Mouse (Mus musculus): ENCODE results near the gene Gdpd5. TPM values are rescaled to one million over a fixed set of nuclear protein-coding genes. Genes with fewer than 3 reads are reported as not detected.

Gdpd5 gene
- polyA plus RNA-seq, 1 experiment from 2014 or later, result 24.9 TPM

DNA sequence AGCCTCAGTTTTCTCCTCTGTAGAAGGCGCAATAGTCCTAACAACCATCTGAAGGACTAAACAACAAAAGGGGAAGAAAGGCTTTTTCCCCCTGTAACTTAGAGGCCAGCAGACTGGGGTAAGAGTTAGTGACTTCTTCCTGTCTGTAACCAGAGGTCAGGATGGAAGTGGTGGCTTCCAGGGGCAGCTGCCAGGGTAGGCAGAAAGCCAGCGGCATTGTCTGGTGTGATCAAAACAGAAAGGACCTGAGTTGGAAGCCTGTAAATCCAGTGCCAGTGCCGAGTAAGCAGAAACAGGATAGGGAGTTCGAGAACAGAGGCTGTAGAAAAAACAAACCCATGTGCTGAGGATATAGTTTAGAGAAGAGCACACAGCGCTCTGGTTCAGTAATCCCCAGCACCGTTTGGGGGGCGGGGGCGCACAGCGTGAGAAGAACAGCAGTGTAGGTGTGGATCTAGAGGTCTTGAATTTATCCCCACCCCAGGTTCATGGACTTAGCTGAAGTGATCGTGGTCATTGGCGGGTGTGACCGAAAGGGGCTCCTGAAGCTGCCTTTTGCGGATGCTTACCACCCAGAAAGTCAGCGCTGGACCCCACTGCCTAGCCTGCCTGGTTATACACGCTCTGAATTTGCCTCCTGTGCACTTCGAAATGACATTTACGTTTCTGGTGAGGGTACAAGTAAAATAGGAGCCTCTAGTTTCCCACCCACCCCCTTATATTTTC lies 88.6 kb downstream of the Gdpd5 start:
- WGBS, result 80% methylated on average over 17 of the region's 17 CpGs
- peak overlapping the region in 1 of 2 experiments; percentile 94; a peak in 2 of 4 replicates for H3K27ac ChIP-seq (replicated peaks in 1 of 2; ENCODE audit: control insufficient read depth in 1 of 2, insufficient read depth in 1 of 2, low read depth in 2 of 2, low read length in 2 of 2)
- no peak overlapping the region; the same call in 1 of the 2 replicates for H3K9ac ChIP-seq (ENCODE audit: low read length)
- peaks cover 25% of the 10 kb centered on the region for H3K36me3 ChIP-seq (ENCODE audit: control insufficient read depth, insufficient read depth, low read length)
- H3K27me3 ChIP-seq (ENCODE audit: control insufficient read depth, insufficient read depth, low read length), result no peaks in the 10 kb centered on the region
- H3K4me2 ChIP-seq (ENCODE audit: low read length), result no peak overlapping the region
- no peaks in the 10 kb centered on the region for H3K9me3 ChIP-seq (ENCODE audit: control insufficient read depth, low read length)
- no peak overlapping the region for H3K4me3 ChIP-seq (ENCODE audit: control insufficient read depth in 1 of 2, insufficient read depth in 1 of 2, low read depth in 1 of 2, low read length in 2 of 2)
- H3K4me1 ChIP-seq (ENCODE audit: control insufficient read depth in 2 of 2, insufficient read depth in 2 of 2, low read length in 2 of 2), result peaks cover 24 to 38% of the 10 kb centered on the region in 2 experiments
- ATAC-seq (ENCODE audit: insufficient number of reproducible peaks, insufficient read depth, low FRiP score, low read depth), result no peak

- H3K4me3 ChIP-seq (ENCODE audit: control insufficient read depth in 1 of 2, insufficient read depth in 1 of 2, low read depth in 1 of 2, low read length in 2 of 2), result no peak overlapping the region
- no peaks in the 10 kb centered on the region for H3K27me3 ChIP-seq (ENCODE audit: control insufficient read depth, insufficient read depth, low read length)
- no peak for ATAC-seq (ENCODE audit: insufficient number of reproducible peaks, insufficient read depth, low FRiP score, low read depth)
- peaks cover 35% of the 10 kb centered on the region for H3K36me3 ChIP-seq (ENCODE audit: control insufficient read depth, insufficient read depth, low read length)
- no peak overlapping the region for H3K4me2 ChIP-seq (ENCODE audit: low read length)
- H3K9ac ChIP-seq (ENCODE audit: low read length), result no peak overlapping the region
- WGBS, result 59% methylated on average over 18 of the region's 18 CpGs
- peaks cover 14 to 32% of the 10 kb centered on the region in 2 experiments for H3K4me1 ChIP-seq (ENCODE audit: control insufficient read depth in 2 of 2, insufficient read depth in 2 of 2, low read length in 2 of 2)
- H3K9me3 ChIP-seq (ENCODE audit: control insufficient read depth, low read length), result no peaks in the 10 kb centered on the region
- no peak overlapping the region for H3K27ac ChIP-seq (replicated peaks in 1 of 2; ENCODE audit: control insufficient read depth in 1 of 2, insufficient read depth in 1 of 2, low read depth in 2 of 2, low read length in 2 of 2)
These were observed 90.4 kb downstream of the Gdpd5 start for GRCm38 (mm10) chr7:99471578-99471977.

- ATAC-seq (ENCODE audit: insufficient number of reproducible peaks, insufficient read depth, low FRiP score, low read depth), result 0 out of 2 replicates have a peak, but pooled peaks have one; percentile 6
- WGBS, result 75% methylated on average over 14 of the region's 14 CpGs
These were observed 92.6 kb downstream of the Gdpd5 start for GRCm38 (mm10) chr7:99473638-99474407.

DNA sequence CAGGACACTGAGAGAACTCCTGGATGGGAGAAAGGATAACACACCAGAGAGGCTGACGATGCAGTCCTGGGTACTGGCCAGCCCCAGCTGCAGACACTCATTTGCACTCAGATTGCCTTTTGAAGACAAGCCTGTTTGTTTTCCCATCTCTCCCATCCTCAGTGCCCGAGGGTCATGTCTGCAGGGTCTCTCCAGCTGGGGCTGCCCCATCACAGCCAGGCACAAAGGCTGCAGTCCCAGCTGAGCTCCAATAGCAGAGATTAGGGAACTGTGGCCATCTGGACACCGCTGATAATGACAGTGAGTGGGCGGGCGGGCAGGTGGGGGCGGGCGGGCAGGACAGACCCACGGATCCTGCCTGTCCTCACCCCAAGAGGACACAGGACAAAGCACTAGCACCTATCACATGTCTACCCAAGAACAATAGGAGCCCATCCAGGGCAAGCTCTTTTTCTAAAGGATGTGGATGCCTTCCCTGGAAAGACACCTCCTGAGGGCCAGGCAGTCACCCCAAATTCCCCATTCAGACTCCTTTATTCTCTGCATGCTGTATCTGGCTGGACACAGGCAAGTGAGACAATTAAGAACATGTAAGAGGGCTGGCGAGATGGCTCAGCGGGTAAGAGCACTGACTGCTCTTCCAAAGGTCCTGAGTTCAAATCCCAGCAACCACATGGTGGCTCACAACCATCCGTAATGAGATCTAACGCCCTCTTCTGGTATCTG lies 93.8 kb downstream of the Gdpd5 start:
- Histone ChIP-seq H3K9me3 (ENCODE audit: control insufficient read depth, low read length) (no peaks in the 10 kb centered on the region), H3K36me3 (ENCODE audit: control insufficient read depth, insufficient read depth, low read length) (peaks cover 70% of the 10 kb centered on the region), H3K9ac (ENCODE audit: low read length) (no peak overlapping the region), H3K27me3 (ENCODE audit: control insufficient read depth, insufficient read depth, low read length) (no peaks in the 10 kb centered on the region), H3K4me1 (ENCODE audit: control insufficient read depth in 2 of 2, insufficient read depth in 2 of 2, low read length in 2 of 2) (peaks cover 6 to 23% of the 10 kb centered on the region in 2 experiments), H3K27ac (replicated peaks in 1 of 2; ENCODE audit: control insufficient read depth in 1 of 2, insufficient read depth in 1 of 2, low read depth in 2 of 2, low read length in 2 of 2) (peak overlapping the region in 1 of 2 experiments; percentile 10; a peak in 1 of 4 replicates), H3K4me2 (ENCODE audit: low read length) (no peak overlapping the region), H3K4me3 (ENCODE audit: control insufficient read depth in 1 of 2, insufficient read depth in 1 of 2, low read depth in 1 of 2, low read length in 2 of 2) (no peak overlapping the region)
- 41% methylated on average over 12 of the region's 12 CpGs for WGBS
- ATAC-seq (ENCODE audit: insufficient number of reproducible peaks, insufficient read depth, low FRiP score, low read depth), result peak; percentile 44; the same call in 1 of the 2 replicates

More at GRCm38 (mm10) chr7:99473638-99474407, 92.6 kb downstream of the Gdpd5 start:
- Histone ChIP-seq H3K36me3 (ENCODE audit: control insufficient read depth, insufficient read depth, low read length) (peaks cover 58% of the 10 kb centered on the region), H3K9ac (ENCODE audit: low read length) (no peak overlapping the region), H3K4me3 (ENCODE audit: control insufficient read depth in 1 of 2, insufficient read depth in 1 of 2, low read depth in 1 of 2, low read length in 2 of 2) (no peak overlapping the region), H3K27me3 (ENCODE audit: control insufficient read depth, insufficient read depth, low read length) (no peaks in the 10 kb centered on the region), H3K9me3 (ENCODE audit: control insufficient read depth, low read length) (no peaks in the 10 kb centered on the region), H3K4me2 (ENCODE audit: low read length) (no peak overlapping the region), H3K27ac (replicated peaks in 1 of 2; ENCODE audit: control insufficient read depth in 1 of 2, insufficient read depth in 1 of 2, low read depth in 2 of 2, low read length in 2 of 2) (no peak overlapping the region), H3K4me1 (ENCODE audit: control insufficient read depth in 2 of 2, insufficient read depth in 2 of 2, low read length in 2 of 2) (peaks cover 6 to 21% of the 10 kb centered on the region in 2 experiments)

DNA sequence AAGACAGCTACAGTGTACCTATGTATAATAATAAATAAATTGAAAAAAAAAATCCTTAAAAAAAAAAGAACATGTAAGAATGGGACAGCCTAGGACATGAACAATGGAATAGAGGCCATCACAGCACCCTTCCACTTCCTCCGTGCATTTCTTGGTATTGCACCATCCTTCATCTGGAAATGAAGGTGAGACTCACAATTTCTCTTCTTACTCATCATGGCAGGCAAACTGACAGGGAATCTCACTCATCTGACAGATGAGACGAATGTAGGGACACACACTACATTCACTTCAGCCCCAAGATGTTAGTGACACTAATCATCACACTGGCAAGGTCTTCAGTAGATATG lies 94.3 kb downstream of the Gdpd5 start:
- Histone ChIP-seq H3K9ac (ENCODE audit: low read length) (no peak overlapping the region), H3K27ac (replicated peaks in 1 of 2; ENCODE audit: control insufficient read depth in 1 of 2, insufficient read depth in 1 of 2, low read depth in 2 of 2, low read length in 2 of 2) (no peak overlapping the region), H3K27me3 (ENCODE audit: control insufficient read depth, insufficient read depth, low read length) (no peaks in the 10 kb centered on the region), H3K4me1 (ENCODE audit: control insufficient read depth in 2 of 2, insufficient read depth in 2 of 2, low read length in 2 of 2) (peaks cover 6 to 27% of the 10 kb centered on the region in 2 experiments), H3K4me3 (ENCODE audit: control insufficient read depth in 1 of 2, insufficient read depth in 1 of 2, low read depth in 1 of 2, low read length in 2 of 2) (no peak overlapping the region), H3K4me2 (ENCODE audit: low read length) (no peak overlapping the region), H3K9me3 (ENCODE audit: control insufficient read depth, low read length) (no peaks in the 10 kb centered on the region), H3K36me3 (ENCODE audit: control insufficient read depth, insufficient read depth, low read length) (peaks cover 75% of the 10 kb centered on the region)
- no peak for ATAC-seq (ENCODE audit: insufficient number of reproducible peaks, insufficient read depth, low FRiP score, low read depth)
- 82% methylated on average over 2 of the region's 2 CpGs for WGBS

DNA sequence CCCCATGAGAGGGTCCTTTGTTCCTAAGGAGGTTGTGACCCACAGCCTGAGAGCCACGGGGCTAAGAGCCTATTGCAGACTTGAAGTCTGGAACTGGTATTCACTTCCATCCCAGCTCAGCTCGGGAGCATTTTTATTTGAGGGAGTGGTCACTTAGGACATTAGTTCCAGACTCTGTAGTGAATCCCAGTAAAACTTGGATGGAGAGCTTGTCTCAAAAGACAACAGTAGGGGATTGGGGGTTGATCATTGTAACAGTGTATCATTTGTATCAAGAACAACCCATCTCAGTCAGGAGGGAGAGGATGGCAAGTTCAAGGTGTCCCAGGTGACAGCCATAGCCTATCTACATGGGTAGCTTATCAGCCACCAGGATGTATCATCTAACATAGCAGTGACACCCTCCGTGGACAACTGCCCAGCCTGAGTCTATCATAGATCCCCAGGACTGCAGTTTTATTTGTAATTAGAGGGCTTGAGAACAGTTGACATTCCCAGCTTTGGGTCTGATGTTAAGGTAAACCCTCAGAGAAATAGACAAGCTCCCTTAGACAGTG lies 95.4 kb downstream of the Gdpd5 start:
- Histone ChIP-seq H3K36me3 (ENCODE audit: control insufficient read depth, insufficient read depth, low read length) (peaks cover 86% of the 10 kb centered on the region), H3K27ac (replicated peaks in 1 of 2; ENCODE audit: control insufficient read depth in 1 of 2, insufficient read depth in 1 of 2, low read depth in 2 of 2, low read length in 2 of 2) (no peak overlapping the region), H3K4me3 (ENCODE audit: control insufficient read depth in 1 of 2, insufficient read depth in 1 of 2, low read depth in 1 of 2, low read length in 2 of 2) (no peak overlapping the region), H3K4me2 (ENCODE audit: low read length) (no peak overlapping the region), H3K9me3 (ENCODE audit: control insufficient read depth, low read length) (no peaks in the 10 kb centered on the region), H3K4me1 (ENCODE audit: control insufficient read depth in 2 of 2, insufficient read depth in 2 of 2, low read length in 2 of 2) (peaks cover 10 to 38% of the 10 kb centered on the region in 2 experiments), H3K9ac (ENCODE audit: low read length) (no peak overlapping the region), H3K27me3 (ENCODE audit: control insufficient read depth, insufficient read depth, low read length) (no peaks in the 10 kb centered on the region)
- 44% methylated on average over 3 of the region's 3 CpGs for WGBS
- ATAC-seq (ENCODE audit: insufficient number of reproducible peaks, insufficient read depth, low FRiP score, low read depth), result no peak

- no peak overlapping the region for H3K4me3 ChIP-seq (ENCODE audit: control insufficient read depth in 1 of 2, insufficient read depth in 1 of 2, low read depth in 1 of 2, low read length in 2 of 2)
- H3K27me3 ChIP-seq (ENCODE audit: control insufficient read depth, insufficient read depth, low read length), result no peaks in the 10 kb centered on the region
- no peak overlapping the region for H3K9ac ChIP-seq (ENCODE audit: low read length)
- no peak for ATAC-seq (ENCODE audit: insufficient number of reproducible peaks, insufficient read depth, low FRiP score, low read depth)
- H3K9me3 ChIP-seq (ENCODE audit: control insufficient read depth, low read length), result no peaks in the 10 kb centered on the region
- no peak overlapping the region for H3K4me2 ChIP-seq (ENCODE audit: low read length)
- 86% methylated on average over 5 of the region's 5 CpGs for WGBS
- peaks cover 14 to 44% of the 10 kb centered on the region in 2 experiments for H3K4me1 ChIP-seq (ENCODE audit: control insufficient read depth in 2 of 2, insufficient read depth in 2 of 2, low read length in 2 of 2)
- H3K36me3 ChIP-seq (ENCODE audit: control insufficient read depth, insufficient read depth, low read length), result peaks cover 89% of the 10 kb centered on the region
- no peak overlapping the region for H3K27ac ChIP-seq (replicated peaks in 1 of 2; ENCODE audit: control insufficient read depth in 1 of 2, insufficient read depth in 1 of 2, low read depth in 2 of 2, low read length in 2 of 2)
These were observed 96.0 kb downstream of the Gdpd5 start for GRCm38 (mm10) chr7:99477235-99477634.
